Mouse (Mus musculus) yolk sac, embryonic 10.5 days (tissue): Measurements from ENCODE around the gene Olfr750.

ENCODE experiments used
- DNase-seq: peaks from one replicate; pipeline ENCODE4 v3.0.0-alpha.2; 2017; ENCODE audit warnings: low spot score

Olfr750 gene

GRCm38 (mm10) chr14:51027387-51028155, 46.7 kb downstream of the Olfr750 start:
- no peak for DNase-seq

GRCm38 (mm10) chr14:51026391-51027133, 47.7 kb downstream of the Olfr750 start:
- peak; percentile 36 for DNase-seq

GRCm38 (mm10) chr14:51024820-51025219, 49.4 kb downstream of the Olfr750 start:
- DNase-seq: no peak

- no peak for DNase-seq
These were observed 50.8 kb downstream of the Olfr750 start for GRCm38 (mm10) chr14:51023457-51023856.

- no peak for DNase-seq
These were observed 57.0 kb downstream of the Olfr750 start for GRCm38 (mm10) chr14:51017256-51017655.
